Mouse (Mus musculus) cortical plate, adult 2 months (tissue): ENCODE measurements around the gene Lmcd1. TPM values are rescaled to one million over a fixed set of nuclear protein-coding genes. Genes with fewer than 3 reads are reported as not detected.

Experiments
- H3K27ac ChIP-seq: fragments of 200-500 bp; 2 replicates; pipeline ENCODE4 v1.5.1; 2012; ENCODE audit warnings: low read length, control low read depth, inconsistent platforms; ENCODE audit not compliant: insufficient read depth
- H3K4me1 ChIP-seq: fragments of 200-500 bp; 2 replicates; pipeline ENCODE4 v1.6.1; 2011; ENCODE audit warnings: low read length; ENCODE audit not compliant: control insufficient read depth, insufficient read depth
- H3K4me3 ChIP-seq: fragments of 200-500 bp; 2 replicates; pipeline ENCODE4 v1.5.1; 2011; ENCODE audit warnings: mild to moderate bottlenecking, low read length, control low read depth; ENCODE audit not compliant: insufficient read depth
- CTCF ChIP-seq: fragments of 200-500 bp; IDR thresholded peaks from 2 replicates; pipeline ENCODE4 v1.5.1; 2011; ENCODE audit warnings: mild to moderate bottlenecking, control low read depth, low read length; ENCODE audit not compliant: insufficient read depth; ENCODE audit errors: extremely low read depth
- POLR2A ChIP-seq: fragments of 200-500 bp; IDR thresholded peaks from 2 replicates; pipeline ENCODE4 v1.6.1; 2011; ENCODE audit warnings: mild to moderate bottlenecking, low read length, control low read depth; ENCODE audit not compliant: insufficient read depth; ENCODE audit errors: extremely low read depth
- polyA plus RNA-seq: library from polyadenylated mRNA; depleted of rRNA; stranded (reverse); fragments of >200 nt; gene quantifications from 2 replicates; pipeline ENCODE4 v1.2.3, GENCODE M21; 2012

The Lmcd1 gene
- polyA plus RNA-seq, 1 experiment: 9.3 TPM

- no peak overlapping the region for H3K4me3 ChIP-seq
- H3K27ac ChIP-seq: no peak overlapping the region
- H3K4me1 ChIP-seq: no peaks in the 10 kb centered on the region
- no peak for TF ChIP-seq POLR2A
- no peak for TF ChIP-seq CTCF
These were observed 57.7 kb downstream of the Lmcd1 start for GRCm38 (mm10) chr6:112331223-112331598.

DNA sequence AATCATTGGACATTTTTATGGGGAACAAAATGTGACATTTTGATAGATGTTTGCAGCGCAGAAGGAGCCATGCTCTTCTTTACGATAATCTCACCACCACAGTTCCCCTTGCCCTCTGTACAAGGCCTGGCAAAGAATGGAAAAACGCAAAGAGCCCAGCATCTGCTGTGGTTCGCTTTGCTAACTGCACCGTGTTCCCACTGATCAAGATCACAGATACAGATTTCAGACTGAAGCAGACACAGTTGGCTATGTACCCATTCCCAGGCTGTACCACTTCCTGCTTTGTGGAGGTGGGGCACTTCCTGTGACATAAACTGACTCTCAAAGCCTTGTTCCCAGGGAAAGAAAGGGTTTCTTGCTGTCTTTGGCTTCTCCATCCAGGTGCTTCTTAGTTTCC lies 60.4 kb downstream of the Lmcd1 start:
- Histone ChIP-seq H3K27ac (no peak overlapping the region), H3K4me3 (no peak overlapping the region), H3K4me1 (no peaks in the 10 kb centered on the region)
- TF ChIP-seq POLR2A (no peak), CTCF (no peak)

GRCm38 (mm10) chr6:112337667-112338066 lies 64.1 kb downstream of the Lmcd1 start:
- TF ChIP-seq POLR2A (no peak), CTCF (no peak)
- Histone ChIP-seq H3K27ac (no peak overlapping the region), H3K4me3 (no peak overlapping the region), H3K4me1 (no peaks in the 10 kb centered on the region)

- Histone ChIP-seq H3K4me3 (no peak overlapping the region), H3K4me1 (no peaks in the 10 kb centered on the region), H3K27ac (no peak overlapping the region)
- no peak for TF ChIP-seq POLR2A
- TF ChIP-seq CTCF: no peak
These were observed 65.5 kb downstream of the Lmcd1 start for GRCm38 (mm10) chr6:112339016-112339415.

GRCm38 (mm10) chr6:112350452-112350851 lies 76.9 kb downstream of the Lmcd1 start:
- TF ChIP-seq CTCF (no peak), POLR2A (no peak)
- H3K4me3 ChIP-seq: no peak overlapping the region
- no peaks in the 10 kb centered on the region for H3K4me1 ChIP-seq

GRCm38 (mm10) chr6:112359341-112359740 lies 85.8 kb downstream of the Lmcd1 start:
- no peak overlapping the region for H3K4me3 ChIP-seq
- H3K27ac ChIP-seq: no peak overlapping the region
- H3K4me1 ChIP-seq: no peaks in the 10 kb centered on the region; the same call in 1 of the 2 replicates
- no peak for TF ChIP-seq POLR2A
- TF ChIP-seq CTCF: no peak

More at GRCm38 (mm10) chr6:112350452-112350851, 76.9 kb downstream of the Lmcd1 start:
- H3K27ac ChIP-seq: no peak overlapping the region

GRCm38 (mm10) chr6:112360676-112361075 lies 87.1 kb downstream of the Lmcd1 start:
- TF ChIP-seq POLR2A (no peak), CTCF (no peak)
- H3K27ac ChIP-seq: no peak overlapping the region
- H3K4me3 ChIP-seq: no peak overlapping the region
- H3K4me1 ChIP-seq: no peaks in the 10 kb centered on the region; the same call in 1 of the 2 replicates

DNA sequence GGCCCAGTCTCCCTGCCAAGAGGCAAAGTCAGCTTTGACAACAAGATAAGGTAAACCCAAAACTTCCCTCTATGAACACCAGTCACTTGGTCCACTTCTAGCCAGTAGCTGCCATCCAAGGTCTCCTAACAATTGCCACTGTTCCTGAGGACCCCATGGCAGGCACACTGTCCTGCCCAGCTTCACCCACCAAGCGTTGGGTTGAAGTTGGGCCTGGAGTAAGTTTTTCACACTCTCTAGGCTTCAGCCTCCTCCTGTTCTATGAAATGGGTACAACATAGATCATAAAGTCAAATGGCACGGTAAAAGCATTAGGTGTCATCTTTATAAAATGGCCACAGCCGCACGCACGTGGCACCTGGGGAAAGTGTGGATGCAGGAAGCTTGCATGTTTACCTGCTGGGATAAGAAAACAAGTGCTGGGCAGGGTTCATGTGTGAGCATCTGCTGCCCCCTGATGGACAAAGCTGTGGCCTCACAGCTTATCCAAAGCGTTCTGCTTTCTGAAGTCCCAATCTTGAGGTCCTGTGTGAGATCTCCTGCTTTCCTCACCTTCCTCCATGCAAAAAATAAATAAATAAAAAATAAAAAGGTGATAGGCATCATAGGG lies 88.9 kb downstream of the Lmcd1 start:
- Histone ChIP-seq H3K27ac (no peak overlapping the region), H3K4me3 (no peak overlapping the region), H3K4me1 (no peaks in the 10 kb centered on the region; the same call in 1 of the 2 replicates)
- TF ChIP-seq CTCF: peak; percentile 92
- TF ChIP-seq POLR2A: no peak

GRCm38 (mm10) chr6:112364581-112364980 lies 91.0 kb downstream of the Lmcd1 start:
- Histone ChIP-seq H3K4me3 (no peak overlapping the region), H3K4me1 (no peaks in the 10 kb centered on the region; the same call in 1 of the 2 replicates), H3K27ac (no peak overlapping the region)
- TF ChIP-seq CTCF (0 out of 2 replicates have a peak, but pooled peaks have one; percentile 10), POLR2A (no peak)

GRCm38 (mm10) chr6:112365294-112365693 lies 91.7 kb downstream of the Lmcd1 start:
- no peak for TF ChIP-seq CTCF
- no peak for TF ChIP-seq POLR2A
- no peaks in the 10 kb centered on the region; the same call in 1 of the 2 replicates for H3K4me1 ChIP-seq
- no peak overlapping the region for H3K27ac ChIP-seq
- no peak overlapping the region for H3K4me3 ChIP-seq
